Mouse (Mus musculus): ENCODE results near the gene Rbbp6. TPM values are rescaled to one million over a fixed set of nuclear protein-coding genes. Genes with fewer than 3 reads are reported as not detected.

Rbbp6 gene
- total RNA-seq, 4 experiments from 2014 or later, result 19.9 to 30.5 (median 22.2) TPM

GRCm38 (mm10) chr7:122970864-122971420 lies 5.5 kb downstream of the Rbbp6 start:
- no peak for DNase-seq (ENCODE audit: low spot score in 2 of 2)

- DNase-seq (ENCODE audit: low spot score in 2 of 2), result no peak
Observed at GRCm38 (mm10) chr7:122972006-122972689, 6.7 kb downstream of the Rbbp6 start.

GRCm38 (mm10) chr7:122979514-122979913 lies 14.0 kb downstream of the Rbbp6 start:
- no peak for DNase-seq (ENCODE audit: low spot score in 2 of 2)

DNA sequence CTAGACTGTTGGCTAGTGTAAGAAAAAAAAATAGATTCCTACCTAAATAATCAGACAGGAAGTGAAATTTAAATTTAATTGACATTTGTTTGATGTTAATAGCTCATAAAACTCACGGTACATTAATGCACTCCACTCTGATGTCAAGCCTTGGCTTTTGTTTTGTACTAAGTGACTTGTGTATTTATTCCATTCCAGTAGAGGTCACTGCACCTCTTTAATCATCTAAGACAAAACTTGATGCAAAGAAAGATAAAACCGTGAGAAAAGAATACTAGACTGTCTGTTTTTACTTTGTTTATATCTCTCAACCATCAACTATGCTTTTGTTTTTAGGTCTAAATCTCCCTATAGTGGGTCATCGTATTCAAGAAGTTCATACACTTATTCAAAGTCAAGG lies 32.7 kb downstream of the Rbbp6 start:
- DNase-seq (ENCODE audit: low spot score in 2 of 2), result no peak

DNA sequence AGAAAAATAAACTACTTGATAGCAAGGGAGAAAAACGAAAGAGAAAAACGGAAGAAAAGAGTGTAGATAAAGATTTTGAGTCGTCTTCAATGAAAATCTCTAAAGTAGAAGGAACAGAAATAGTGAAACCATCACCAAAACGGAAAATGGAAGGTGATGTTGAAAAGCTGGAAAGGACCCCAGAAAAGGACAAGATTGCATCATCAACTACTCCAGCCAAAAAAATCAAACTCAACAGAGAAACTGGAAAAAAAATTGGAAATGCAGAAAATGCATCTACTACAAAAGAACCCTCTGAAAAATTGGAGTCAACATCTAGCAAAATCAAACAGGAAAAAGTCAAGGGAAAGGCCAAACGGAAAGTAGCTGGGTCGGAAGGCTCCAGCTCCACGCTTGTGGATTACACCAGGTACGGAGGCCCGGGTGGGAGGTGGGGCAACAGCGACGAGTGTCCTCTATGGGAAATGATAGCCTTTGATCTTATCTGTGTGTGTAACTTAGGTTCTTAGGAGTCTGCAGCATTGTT lies 34.4 kb downstream of the Rbbp6 start:
- DNase-seq (ENCODE audit: low spot score in 2 of 2), result no peak

DNA sequence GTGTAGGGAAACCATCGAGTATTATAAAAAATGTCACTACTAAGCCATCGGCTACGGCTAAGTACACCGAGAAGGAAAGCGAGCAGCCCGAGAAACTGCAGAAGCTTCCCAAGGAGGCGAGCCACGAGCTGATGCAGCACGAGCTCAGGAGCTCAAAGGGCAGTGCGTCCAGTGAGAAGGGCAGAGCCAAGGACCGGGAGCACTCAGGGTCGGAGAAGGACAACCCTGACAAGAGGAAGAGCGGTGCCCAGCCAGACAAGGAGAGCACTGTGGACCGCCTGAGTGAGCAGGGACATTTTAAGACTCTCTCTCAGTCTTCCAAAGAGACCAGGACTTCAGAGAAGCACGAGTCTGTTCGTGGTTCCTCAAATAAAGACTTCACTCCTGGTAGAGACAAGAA lies 35.3 kb downstream of the Rbbp6 start:
- DNase-seq (ENCODE audit: low spot score in 2 of 2), result no peak

- peak; percentile 3 to 25 for DNase-seq (ENCODE audit: low spot score in 2 of 2)
Observed at GRCm38 (mm10) chr7:123001341-123002027, 36.0 kb downstream of the Rbbp6 start.

DNA sequence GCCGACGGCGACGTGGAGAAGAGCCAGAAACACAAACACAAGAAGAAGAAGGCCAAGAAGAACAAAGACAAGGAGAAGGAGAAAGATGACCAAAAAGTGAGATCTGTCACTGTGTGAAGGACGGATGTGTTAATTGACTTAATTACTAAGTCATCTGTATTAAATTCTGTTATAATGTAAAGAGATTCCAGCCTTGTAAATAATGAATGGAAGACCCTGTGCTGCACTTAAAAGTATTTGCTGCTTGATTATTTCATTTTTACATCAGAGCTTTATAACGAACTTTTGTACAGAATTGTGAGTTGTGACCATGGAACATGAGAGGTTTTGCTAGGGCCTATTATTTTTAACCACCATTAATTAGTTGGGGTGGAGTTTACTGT lies 36.5 kb downstream of the Rbbp6 start:
- DNase-seq (ENCODE audit: low spot score in 2 of 2), result no peak

GRCm38 (mm10) chr7:123003207-123003606 lies 37.7 kb downstream of the Rbbp6 start:
- no peak for DNase-seq (ENCODE audit: low spot score in 2 of 2)

DNA sequence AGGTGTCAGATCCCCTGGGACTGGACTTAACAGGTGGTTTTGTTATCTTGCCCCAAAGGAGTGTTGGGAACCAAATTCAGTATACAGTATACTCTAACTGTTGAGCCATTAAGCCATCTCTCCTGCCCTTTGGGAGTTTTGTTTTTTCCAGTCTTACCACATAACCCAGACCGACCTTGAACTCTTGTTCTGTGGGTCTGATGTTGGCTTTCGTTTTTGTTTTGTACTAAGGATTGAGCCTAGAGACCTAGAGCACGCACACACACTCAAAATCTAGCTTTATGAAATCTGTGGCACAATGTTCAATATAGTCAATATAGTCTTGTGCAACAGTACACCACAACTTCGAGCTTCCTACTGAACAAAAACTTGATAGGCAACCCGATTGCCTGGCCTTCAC lies 39.0 kb downstream of the Rbbp6 start:
- no peak for DNase-seq (ENCODE audit: low spot score in 2 of 2)

- no peak for DNase-seq (ENCODE audit: low spot score in 2 of 2)
Observed at GRCm38 (mm10) chr7:123006251-123006650, 40.8 kb downstream of the Rbbp6 start.

- no peak for DNase-seq (ENCODE audit: low spot score in 2 of 2)
Observed at GRCm38 (mm10) chr7:123007743-123008142, 42.3 kb downstream of the Rbbp6 start.

GRCm38 (mm10) chr7:123013466-123013865 lies 48.0 kb downstream of the Rbbp6 start:
- no peak for DNase-seq (ENCODE audit: low spot score in 2 of 2)

GRCm38 (mm10) chr7:123014729-123015128 lies 49.2 kb downstream of the Rbbp6 start:
- DNase-seq (ENCODE audit: low spot score in 2 of 2), result no peak

DNA sequence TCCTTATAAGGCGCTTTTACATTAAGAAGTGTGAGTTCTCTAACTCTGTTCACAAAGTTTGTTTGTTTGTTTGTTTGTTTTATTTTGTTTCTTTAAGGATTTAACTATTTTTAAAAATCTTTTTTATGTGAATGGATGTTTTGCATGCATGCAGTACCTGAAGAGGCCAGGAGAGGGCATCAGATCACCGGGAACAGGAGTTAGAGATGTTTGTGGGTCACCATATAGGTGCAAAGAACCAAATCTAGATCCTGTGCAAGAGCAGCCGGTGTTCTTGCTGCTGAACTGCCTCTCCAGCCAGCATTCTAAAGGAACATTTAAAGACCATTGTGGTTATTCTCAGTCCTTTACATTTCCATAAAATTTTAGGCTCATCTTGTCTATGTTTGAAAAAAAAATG lies 52.1 kb downstream of the Rbbp6 start:
- no peak for DNase-seq (ENCODE audit: low spot score in 2 of 2)

DNA sequence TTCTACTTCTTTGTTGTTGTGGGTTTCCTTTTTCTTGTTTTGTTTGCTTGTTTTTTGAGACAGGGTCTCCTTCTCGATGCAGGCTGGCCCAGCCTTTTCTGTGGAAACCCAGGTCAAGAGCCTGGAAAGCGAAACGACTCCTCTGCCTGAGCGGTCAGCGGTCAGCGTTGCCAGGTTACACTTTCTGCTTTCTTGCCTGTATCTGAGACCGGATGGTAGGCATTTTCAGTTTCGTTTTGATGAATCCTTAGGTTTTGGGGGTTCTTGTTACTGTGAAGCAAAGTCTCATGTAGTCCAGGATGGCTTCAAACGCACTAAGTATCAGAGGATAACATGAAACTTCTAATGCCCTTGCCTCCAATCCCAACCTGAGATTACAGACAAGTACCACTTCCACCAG lies 59.6 kb downstream of the Rbbp6 start:
- no peak for DNase-seq (ENCODE audit: low spot score in 2 of 2)

DNA sequence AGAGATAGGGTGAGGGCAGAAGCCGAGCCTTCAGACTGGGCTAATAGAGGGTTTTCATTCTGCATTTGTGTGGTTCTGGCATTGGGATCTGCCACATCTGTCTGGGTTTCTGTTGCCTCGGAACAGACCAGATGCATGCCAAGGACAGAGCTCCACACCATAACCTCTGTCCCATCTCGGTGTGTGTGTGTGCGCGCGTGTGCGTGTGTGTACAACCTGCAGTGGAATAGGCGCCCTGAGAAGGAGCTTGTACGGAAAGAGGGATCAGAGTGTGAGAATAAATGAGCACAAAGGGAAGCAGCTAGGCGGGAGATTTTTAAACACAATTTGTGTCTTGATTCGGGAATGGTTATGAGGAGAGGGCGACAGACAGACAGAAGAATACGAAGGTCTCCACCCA lies 64.8 kb downstream of the Rbbp6 start:
- DNase-seq (ENCODE audit: low spot score in 2 of 2), result no peak

DNA sequence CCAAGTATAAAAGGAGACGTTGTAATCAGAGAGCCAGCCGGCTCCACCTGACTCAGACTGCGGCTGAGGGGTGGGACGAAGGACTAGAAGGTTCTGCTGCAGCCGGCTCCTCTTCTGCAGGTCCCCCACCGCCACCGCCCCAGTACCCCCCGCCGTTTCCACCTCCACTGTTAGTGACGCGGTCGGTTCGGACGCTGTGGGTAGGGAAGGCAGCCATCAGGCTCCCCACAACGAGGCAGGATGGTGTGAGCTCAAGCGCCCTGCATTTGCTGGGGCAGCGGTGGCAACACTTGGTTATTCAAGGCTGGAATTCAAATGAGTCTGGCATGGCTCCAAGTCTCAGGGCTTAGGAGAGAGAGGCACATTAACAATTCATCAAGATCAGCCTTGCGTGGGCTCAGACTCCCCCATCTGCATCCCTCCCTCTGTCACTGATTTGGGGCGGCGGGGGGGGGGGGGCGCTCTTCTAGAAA lies 65.3 kb downstream of the Rbbp6 start:
- DNase-seq (ENCODE audit: low spot score in 2 of 2), result no peak

- DNase-seq (ENCODE audit: low spot score in 2 of 2), result no peak
Observed at GRCm38 (mm10) chr7:123031211-123031743, 65.8 kb downstream of the Rbbp6 start.

- DNase-seq (ENCODE audit: low spot score in 2 of 2), result no peak
Observed at GRCm38 (mm10) chr7:123035314-123035713, 69.8 kb downstream of the Rbbp6 start.

DNA sequence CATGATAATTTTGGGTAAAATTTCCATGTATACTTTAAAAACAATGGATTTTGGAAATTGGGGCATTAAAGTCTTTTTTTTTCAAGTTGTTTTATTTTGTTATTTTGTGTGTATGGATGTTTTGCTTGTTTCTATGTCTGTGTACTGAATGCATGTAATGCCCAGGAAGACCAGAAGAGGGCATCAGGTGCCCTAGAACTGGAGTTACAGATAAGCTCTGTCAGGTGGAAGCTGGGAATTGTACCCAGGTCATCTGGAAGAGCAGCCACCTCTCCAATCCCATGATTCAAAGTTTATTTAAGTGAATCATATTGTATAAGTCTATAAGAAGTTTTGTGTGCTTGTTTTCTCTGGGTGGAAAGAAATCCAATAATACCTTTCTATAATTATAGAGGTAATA lies 73.8 kb downstream of the Rbbp6 start:
- DNase-seq (ENCODE audit: low spot score in 2 of 2), result no peak

GRCm38 (mm10) chr7:123045146-123045545 lies 79.7 kb downstream of the Rbbp6 start:
- DNase-seq (ENCODE audit: low spot score in 2 of 2), result no peak

Measured in gastrocnemius, adult 8-10 months (tissue).